Mouse (Mus musculus) spleen, adult 2 months (tissue): Measurements from ENCODE around the gene Gm49325. TPM values are rescaled to one million over a fixed set of nuclear protein-coding genes. Genes with fewer than 3 reads are reported as not detected.

Experiments used
- DNase-seq, 2 experiments: peaks; one replicate each; pipeline versions ENCODE4 v3.0.0 to v3.0.0-alpha.2; 2012 to 2021; ENCODE audit warnings: low spot score in 2 of 2, low read depth in 1 of 2
- H3K27ac ChIP-seq: fragments of 200-500 bp; 2 replicates; pipeline ENCODE4 v1.5.1; 2012; ENCODE audit warnings: low read length, inconsistent platforms; ENCODE audit not compliant: insufficient read depth
- H3K27me3 ChIP-seq: fragments of 200-500 bp; 2 replicates; pipeline ENCODE4 v1.6.1; 2012; ENCODE audit warnings: mild to moderate bottlenecking, moderate library complexity, low read length, inconsistent platforms; ENCODE audit not compliant: control insufficient read depth, insufficient read depth
- H3K36me3 ChIP-seq: fragments of 200-500 bp; 2 replicates; pipeline ENCODE4 v1.6.1; 2012; ENCODE audit warnings: mild to moderate bottlenecking, low read length, inconsistent platforms; ENCODE audit not compliant: control insufficient read depth, insufficient read depth
- H3K4me1 ChIP-seq: fragments of 200-500 bp; 2 replicates; pipeline ENCODE4 v1.6.1; 2011; ENCODE audit warnings: inconsistent platforms; ENCODE audit not compliant: control insufficient read depth, insufficient read depth, insufficient read length
- H3K4me3 ChIP-seq: fragments of 200-500 bp; 2 replicates; pipeline ENCODE4 v1.5.1; 2011; ENCODE audit warnings: mild to moderate bottlenecking, inconsistent platforms; ENCODE audit not compliant: insufficient read depth, insufficient read length; ENCODE audit errors: extremely low read depth
- CTCF ChIP-seq: fragments of 200-500 bp; IDR thresholded peaks from 2 replicates; pipeline ENCODE4 v1.5.1; 2011; ENCODE audit warnings: mild to moderate bottlenecking, inconsistent platforms; ENCODE audit not compliant: insufficient read depth, insufficient read length, insufficient replicate concordance; ENCODE audit errors: extremely low read depth
- POLR2A ChIP-seq: fragments of 200-500 bp; IDR thresholded peaks from 2 replicates; pipeline ENCODE4 v1.6.1; 2011; ENCODE audit warnings: low read depth, low read length, inconsistent platforms
- WGBS: fragments of 180-500 bp; shearing (Covaris S2); methylation state at CpG from one replicate; pipeline ENCODE4 v1.1.7; 2018; 5-methylcytosine and 5-hydroxymethylcytosine counted together
- polyA plus RNA-seq: library from polyadenylated mRNA; depleted of rRNA; stranded (reverse); fragments of >200 nt; gene quantifications from 2 replicates; pipeline ENCODE4 v1.2.3, GENCODE M21; 2012

Gene Gm49325
- polyA plus RNA-seq, 1 experiment: not detected

GRCm38 (mm10) chr10:77604958-77605357 is 1.0 kb upstream of the Gm49325 start:
- 0 out of 2 replicates have a peak overlapping the region, but pooled peaks have one; percentile 98 for H3K27ac ChIP-seq
- no peak for DNase-seq
- no peaks in the 10 kb centered on the region for H3K27me3 ChIP-seq
- H3K4me3 ChIP-seq: no peak overlapping the region
- H3K4me1 ChIP-seq: peaks cover 6% of the 10 kb centered on the region
- TF ChIP-seq CTCF (no peak), POLR2A (no peak)
- WGBS: 58% methylated on average over 5 of the region's 5 CpGs
- peaks cover 2% of the 10 kb centered on the region for H3K36me3 ChIP-seq

GRCm38 (mm10) chr10:77605368-77605767 is 629 bp upstream of the Gm49325 start:
- TF ChIP-seq CTCF (no peak), POLR2A (no peak)
- WGBS: 16% methylated on average over 1 of the region's 1 CpGs

GRCm38 (mm10) chr10:77606855-77607254 is 858 bp downstream of the Gm49325 start:
- DNase-seq: peak; percentile 26 to 37
- H3K4me1 ChIP-seq: peaks cover 6% of the 10 kb centered on the region
- H3K27ac ChIP-seq: peak overlapping the region; percentile 95
- TF ChIP-seq CTCF (no peak), POLR2A (no peak)
- 5% methylated on average over 7 of the region's 7 CpGs for WGBS
- H3K36me3 ChIP-seq: peaks cover 10% of the 10 kb centered on the region
- no peaks in the 10 kb centered on the region for H3K27me3 ChIP-seq
- peak overlapping the region; percentile 83 for H3K4me3 ChIP-seq

More at GRCm38 (mm10) chr10:77605368-77605767, 629 bp upstream of the Gm49325 start:
- Histone ChIP-seq H3K4me3 (peak overlapping the region; percentile 85; the same call in 1 of the 2 replicates), H3K27me3 (no peaks in the 10 kb centered on the region), H3K4me1 (peaks cover 6% of the 10 kb centered on the region), H3K27ac (peak overlapping the region; percentile 98), H3K36me3 (peaks cover 3% of the 10 kb centered on the region)
- DNase-seq: peak in 1 of 2 experiments; percentile 49

GRCm38 (mm10) chr10:77607441-77607840 is 1.4 kb downstream of the Gm49325 start:
- H3K4me3 ChIP-seq: peak overlapping the region; percentile 14; the same call in 1 of the 2 replicates
- 34% methylated on average over 5 of the region's 5 CpGs for WGBS

DNA sequence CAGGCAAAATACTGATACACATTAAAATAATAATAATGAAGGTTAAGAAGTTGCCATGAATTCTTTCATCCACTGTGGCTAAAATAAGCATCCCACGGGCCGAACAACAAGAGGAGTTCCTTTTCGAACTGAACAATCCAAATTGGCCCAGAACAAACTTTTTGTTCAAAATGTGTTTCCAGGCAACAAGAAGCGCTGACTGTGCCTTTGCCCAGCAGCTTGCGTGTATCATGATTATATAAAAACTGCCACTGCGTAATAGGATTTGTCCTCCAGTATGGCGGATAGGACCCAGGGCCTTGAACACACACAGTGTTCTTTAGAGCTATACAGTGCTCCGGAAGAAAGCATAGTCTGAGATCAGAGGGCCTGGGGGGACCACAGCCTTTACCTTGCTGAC is 2.6 kb downstream of the Gm49325 start:
- TF ChIP-seq POLR2A: no peak
- TF ChIP-seq CTCF: no peak
- peaks cover 6% of the 10 kb centered on the region for H3K4me1 ChIP-seq
- WGBS: 91% methylated on average over 8 of the region's 8 CpGs
- H3K27me3 ChIP-seq: no peaks in the 10 kb centered on the region
- H3K4me3 ChIP-seq: no peak overlapping the region
- H3K36me3 ChIP-seq: peaks cover 14% of the 10 kb centered on the region
- no peak for DNase-seq
- no peak overlapping the region for H3K27ac ChIP-seq

More at GRCm38 (mm10) chr10:77607441-77607840, 1.4 kb downstream of the Gm49325 start:
- H3K27ac ChIP-seq: peak overlapping the region; percentile 95
- TF ChIP-seq CTCF (no peak), POLR2A (no peak)
- no peak for DNase-seq
- peaks cover 6% of the 10 kb centered on the region for H3K4me1 ChIP-seq
- peaks cover 12% of the 10 kb centered on the region for H3K36me3 ChIP-seq
- no peaks in the 10 kb centered on the region for H3K27me3 ChIP-seq

GRCm38 (mm10) chr10:77610221-77610961 is 4.4 kb downstream of the Gm49325 start:
- 85% methylated on average over 8 of the region's 8 CpGs for WGBS
- no peaks in the 10 kb centered on the region for H3K27me3 ChIP-seq
- H3K4me3 ChIP-seq: no peak overlapping the region
- peaks cover 19% of the 10 kb centered on the region for H3K36me3 ChIP-seq
- no peak for TF ChIP-seq CTCF
- no peak for TF ChIP-seq POLR2A
- H3K4me1 ChIP-seq: peaks cover 6% of the 10 kb centered on the region
- DNase-seq: no peak
- no peak overlapping the region for H3K27ac ChIP-seq

GRCm38 (mm10) chr10:77613409-77613808 is 7.4 kb downstream of the Gm49325 start:
- H3K4me1 ChIP-seq: no peaks in the 10 kb centered on the region
- H3K27ac ChIP-seq: peak overlapping the region; percentile 44; the same call in 1 of the 2 replicates
- TF ChIP-seq CTCF: no peak
- TF ChIP-seq POLR2A: no peak
- no peaks in the 10 kb centered on the region for H3K27me3 ChIP-seq
- H3K36me3 ChIP-seq: peaks cover 24% of the 10 kb centered on the region
- H3K4me3 ChIP-seq: no peak overlapping the region
- no peak for DNase-seq
- WGBS: 69% methylated on average over 3 of the region's 3 CpGs
